Comparison of ENCODE assay signal across 8 mouse cellular contexts in the genomic region with DNA sequence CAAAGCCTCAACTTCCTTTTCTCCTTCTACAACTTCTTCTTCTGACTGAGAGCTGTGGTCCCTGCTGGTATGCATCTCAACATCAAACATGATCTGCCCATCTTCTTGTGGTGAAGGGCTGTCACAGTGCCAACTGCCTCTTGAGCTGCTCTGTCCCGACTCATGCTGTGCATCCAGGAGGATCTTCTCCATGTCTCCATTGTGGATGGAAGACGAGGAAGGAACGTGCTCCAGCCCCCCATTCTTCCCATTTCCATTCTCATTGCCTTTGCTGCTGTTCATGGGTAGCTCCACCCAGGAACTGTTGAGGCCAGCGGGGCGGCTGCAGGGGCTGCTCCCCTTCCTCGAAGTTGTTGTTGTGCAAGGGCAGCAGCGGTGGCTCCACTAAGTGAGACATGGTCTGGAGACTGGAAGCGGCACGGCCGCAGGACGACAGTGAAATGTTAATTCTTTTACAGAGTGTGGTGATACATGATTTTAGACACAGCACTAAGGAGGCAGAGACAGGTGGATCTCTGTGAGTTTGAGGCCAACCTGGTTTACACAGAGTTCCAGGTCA.
A peak's percentile ranks its signal among the peaks of the same experiment; 100 is the strongest.
DNase-seq lines count a peak whose midpoint lies in the region; ATAC-seq and TF ChIP-seq lines count a peak whose summit lies in the region.
"Not testable (repeated sequence)": the region's sequence is repeated elsewhere in the genome, so short reads cannot be mapped to it uniquely, and the experiment has no call there.

No protein-coding gene starts in this region.

- TF ChIP-seq POLR2A in bone marrow, adult 2 months (IDR thresholded peaks at IDR 0.05; ENCODE audit: borderline replicate concordance, control insufficient read depth, low read depth, low read length): not testable (repeated sequence)

- not testable (repeated sequence) for H3K27me3 ChIP-seq in heart, embryonic 10.5 days (ENCODE audit: insufficient read depth, poor library complexity, severe bottlenecking)

- TF ChIP-seq CTCF in bone marrow, adult 2 months (IDR thresholded peaks at IDR 0.05; ENCODE audit: control insufficient read depth, insufficient read depth, low read length): not testable (repeated sequence)

- H3K79me2 ChIP-seq in macrophage (ENCODE audit: inconsistent target): not testable (repeated sequence)

- not testable (repeated sequence) for H3K36me3 ChIP-seq in heart, embryonic 10.5 days; macrophage (ENCODE audit: inconsistent target)

- DNase-seq in R1 (ENCODE audit: low read depth, low spot score): peak; percentile 43
- peak; percentile 71 for DNase-seq in heart, embryonic 10.5 days (ENCODE audit: low spot score)

- not testable (repeated sequence) for H3K4me3 ChIP-seq in bone marrow, adult 2 months (replicated peaks; ENCODE audit: control insufficient read depth, low read depth, low read length); heart, embryonic 10.5 days; macrophage (ENCODE audit: inconsistent target)

- H3K9me3 ChIP-seq in heart, embryonic 10.5 days: not testable (repeated sequence)

- not testable (repeated sequence) for H3K4me1 ChIP-seq in bone marrow, adult 2 months (ENCODE audit: control insufficient read depth, insufficient read depth, low read length); heart, embryonic 10.5 days

- 0 out of 2 replicates have a peak overlapping the region, but pooled peaks have one; percentile 39 for H3K27ac ChIP-seq in bone marrow, adult 2 months (ENCODE audit: control insufficient read depth, insufficient read depth, low read depth, low read length, poor library complexity)
- H3K27ac ChIP-seq in heart, embryonic 10.5 days: not testable (repeated sequence)
- peak overlapping the region; percentile 83 for H3K27ac ChIP-seq in macrophage

- 42% methylated on average over 11 of the region's 11 CpGs for whole genome bisulfite sequencing in bone marrow, adult 2 months
- 90% methylated on average over 11 of the region's 11 CpGs for WGBS in heart, embryonic 10.5 days
- WGBS in macrophage (ENCODE audit: missing documents): 33% methylated on average over 8 of the region's 11 CpGs

- ATAC-seq in common myeloid progenitor, adult 5-6 weeks (replicated peaks; ENCODE audit: low read depth, poor library complexity, severe bottlenecking): peak; percentile 71
- peak; percentile 71 for ATAC-seq in erythroid progenitor cell, adult 5-6 weeks (replicated peaks; ENCODE audit: low FRiP score, poor library complexity, severe bottlenecking)
- peak; percentile 88 for ATAC-seq in megakaryocyte progenitor cell, adult 5-6 weeks (replicated peaks; ENCODE audit: poor library complexity)
- ATAC-seq in monocyte, adult 5-6 weeks (replicated peaks; ENCODE audit: insufficient number of reproducible peaks, low FRiP score, low TSS enrichment, poor library complexity, severe bottlenecking): 0 out of 2 replicates have a peak, but pooled peaks have one; percentile 51
